Mouse (Mus musculus): ENCODE measurements around the gene Prune2.

- no peak for TF ChIP-seq MAFK (IDR thresholded peaks at IDR 0.05; ENCODE audit: borderline replicate concordance, low read depth, low read length)
- no peak for TF ChIP-seq CTCF (IDR thresholded peaks at IDR 0.05 in 2 of 3, conservative IDR thresholded peaks at IDR 0.05 in 1 of 3; ENCODE audit: control insufficient read depth in 1 of 3, insufficient read depth in 1 of 3, low read depth in 2 of 3, low read length in 3 of 3, poor library complexity in 1 of 3, severe bottlenecking in 1 of 3)
- no peak for TF ChIP-seq NRF1 (IDR thresholded peaks at IDR 0.05; ENCODE audit: insufficient read depth, low read depth, low read length, poor library complexity, severe bottlenecking)
- TF ChIP-seq BHLHE40 (IDR thresholded peaks at IDR 0.05; ENCODE audit: borderline replicate concordance, low read depth, low read length) = no peak
- no peak for TF ChIP-seq NELFE (IDR thresholded peaks at IDR 0.05; ENCODE audit: low read depth, low read length)
- no peak for TF ChIP-seq MAX (IDR thresholded peaks at IDR 0.05; ENCODE audit: low read length)
- TF ChIP-seq GATA1 (IDR thresholded peaks at IDR 0.05; ENCODE audit: low read depth, low read length) = no peak
- no peak for TF ChIP-seq USF1 (IDR thresholded peaks at IDR 0.05; ENCODE audit: low read depth, low read length)
Measured at GRCm38 (mm10) chr19:17108782-17109181, 152.9 kb downstream of the Prune2 start.

All from MEL (cell line).